Mouse (Mus musculus): Measurements from ENCODE around the gene Lpp.

DNA sequence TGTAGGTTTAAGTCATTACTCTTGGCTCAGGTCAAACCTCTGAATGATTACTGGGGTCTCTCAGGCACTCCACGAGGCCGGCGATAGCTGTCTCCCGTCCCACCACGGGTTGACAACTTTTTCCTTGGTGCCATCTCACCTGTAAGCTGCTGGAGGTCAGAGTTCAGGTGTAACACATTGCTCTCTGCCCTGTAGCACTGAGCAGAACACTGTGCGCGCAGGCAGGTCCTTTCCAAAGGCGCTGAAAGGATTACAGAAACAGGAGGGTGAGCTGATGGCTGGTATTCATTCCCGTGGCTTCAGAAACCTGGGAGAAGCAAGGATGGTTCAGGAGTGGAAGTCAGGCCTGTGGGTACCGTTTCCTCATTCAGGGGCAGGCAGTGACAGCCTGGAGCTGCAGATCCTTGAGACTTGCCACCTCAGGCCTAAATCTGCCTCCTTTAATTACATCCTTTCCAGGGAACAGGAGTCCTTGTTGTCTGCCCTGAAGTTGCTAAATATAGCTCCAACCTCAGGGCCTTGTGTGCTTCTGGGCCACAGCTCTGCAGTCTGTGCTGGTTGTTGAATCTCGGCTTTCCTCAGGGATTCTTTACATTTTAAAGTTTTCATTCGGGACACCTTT, 31.2 kb downstream of the Lpp start:
- no peak for TF ChIP-seq CTCF (IDR thresholded peaks at IDR 0.05; ENCODE audit: low read depth)
- TF ChIP-seq EP300 (IDR thresholded peaks at IDR 0.05; ENCODE audit: low read depth), result no peak

All from liver, postnatal 0 days (tissue).